Mouse (Mus musculus) intestine, embryonic 14.5 days (tissue): ENCODE results near the gene Tbc1d1. TPM values are rescaled to one million over a fixed set of nuclear protein-coding genes. Genes with fewer than 3 reads are reported as not detected.
A peak's percentile ranks its signal among the peaks of the same experiment; 100 is the strongest.

Source experiments
- ATAC-seq: fragments of 200-750 bp; cut with Nextera tagmentation; replicated peaks from 2 replicates; pipeline ENCODE4 v1.8.0; 2017; ENCODE audit warnings: low read depth, moderate number of reproducible peaks, moderate TSS enrichment, moderate library complexity; ENCODE audit not compliant: low FRiP score, low TSS enrichment
- DNase-seq: peaks from one replicate; pipeline ENCODE4 v3.0.0-alpha.2; 2018; ENCODE audit warnings: low spot score
- H3K27ac ChIP-seq: fragments of 300-500 bp; sonication (generic); 2 replicates; pipeline ENCODE4 v1.5.1; 2014; ENCODE audit warnings: low read depth, mild to moderate bottlenecking, control low read depth
- H3K27me3 ChIP-seq: fragments of 300-500 bp; sonication (generic); replicated peaks from 2 replicates; pipeline ENCODE4 v1.6.1; 2014; ENCODE audit warnings: low read length, control low read depth; ENCODE audit not compliant: control insufficient read depth, insufficient read depth
- H3K36me3 ChIP-seq: fragments of 300-500 bp; sonication (generic); 2 replicates; pipeline ENCODE4 v1.6.1; 2014; ENCODE audit warnings: low read length, control low read depth; ENCODE audit not compliant: control insufficient read depth, insufficient read depth
- H3K4me1 ChIP-seq: fragments of 300-500 bp; sonication (generic); replicated peaks from 2 replicates; pipeline ENCODE4 v1.6.1; 2014; ENCODE audit warnings: low read length, control low read depth, mixed read lengths; ENCODE audit not compliant: control insufficient read depth, insufficient read depth
- H3K4me2 ChIP-seq: fragments of 300-500 bp; sonication (generic); 2 replicates; pipeline ENCODE4 v1.6.1; 2014; ENCODE audit warnings: low read length
- H3K4me3 ChIP-seq: fragments of 300-500 bp; sonication (generic); 2 replicates; pipeline ENCODE4 v1.5.1; 2014; ENCODE audit warnings: low read depth, low read length, control low read depth, mixed read lengths
- H3K9ac ChIP-seq: fragments of 300-500 bp; sonication (generic); 2 replicates; pipeline ENCODE4 v1.6.1; 2014; ENCODE audit warnings: mild to moderate bottlenecking, low read length
- H3K9me3 ChIP-seq: fragments of 300-500 bp; sonication (generic); 2 replicates; pipeline ENCODE4 v1.6.1; 2016; ENCODE audit warnings: low read length, control low read depth; ENCODE audit not compliant: control insufficient read depth
- WGBS: fragments of 180-500 bp; shearing (Covaris S2); extraction: QIAGEN DNeasy Blood & Tissue Kit; methylation state at CpG from one replicate; pipeline ENCODE4 v1.1.7; 2014; 5-methylcytosine and 5-hydroxymethylcytosine counted together
- polyA plus RNA-seq: library from polyadenylated mRNA; unstranded; fragments of >200 nt; fragmentation: Nextera tagmentation; extraction: Ambion mirVana; gene quantifications from 2 replicates; pipeline ENCODE4 v1.2.1, GENCODE M21; 2014

Tbc1d1 gene
- polyA plus RNA-seq, 1 experiment from 2014 or later = 41.3 TPM

GRCm38 (mm10) chr5:64273517-64273916 lies 117.4 kb downstream of the Tbc1d1 start:
- no peak for ATAC-seq
- no peak overlapping the region for H3K9ac ChIP-seq
- WGBS = 88% methylated on average over 1 of the region's 1 CpGs
- H3K27me3 ChIP-seq = no peaks in the 10 kb centered on the region
- no peak for DNase-seq
- H3K4me2 ChIP-seq = no peak overlapping the region
- no peak overlapping the region for H3K4me3 ChIP-seq
- peaks cover 10% of the 10 kb centered on the region for H3K4me1 ChIP-seq
- no peaks in the 10 kb centered on the region for H3K9me3 ChIP-seq
- peaks cover 57% of the 10 kb centered on the region for H3K36me3 ChIP-seq
- no peak overlapping the region for H3K27ac ChIP-seq

GRCm38 (mm10) chr5:64274296-64274695 lies 118.2 kb downstream of the Tbc1d1 start:
- Histone ChIP-seq H3K36me3 (peaks cover 63% of the 10 kb centered on the region), H3K4me1 (peaks cover 10% of the 10 kb centered on the region), H3K27ac (no peak overlapping the region), H3K27me3 (no peaks in the 10 kb centered on the region), H3K4me2 (no peak overlapping the region), H3K4me3 (no peak overlapping the region), H3K9me3 (no peaks in the 10 kb centered on the region), H3K9ac (no peak overlapping the region)
- ATAC-seq (no peak), DNase-seq (no peak)
- WGBS = 82% methylated on average over 9 of the region's 9 CpGs

DNA sequence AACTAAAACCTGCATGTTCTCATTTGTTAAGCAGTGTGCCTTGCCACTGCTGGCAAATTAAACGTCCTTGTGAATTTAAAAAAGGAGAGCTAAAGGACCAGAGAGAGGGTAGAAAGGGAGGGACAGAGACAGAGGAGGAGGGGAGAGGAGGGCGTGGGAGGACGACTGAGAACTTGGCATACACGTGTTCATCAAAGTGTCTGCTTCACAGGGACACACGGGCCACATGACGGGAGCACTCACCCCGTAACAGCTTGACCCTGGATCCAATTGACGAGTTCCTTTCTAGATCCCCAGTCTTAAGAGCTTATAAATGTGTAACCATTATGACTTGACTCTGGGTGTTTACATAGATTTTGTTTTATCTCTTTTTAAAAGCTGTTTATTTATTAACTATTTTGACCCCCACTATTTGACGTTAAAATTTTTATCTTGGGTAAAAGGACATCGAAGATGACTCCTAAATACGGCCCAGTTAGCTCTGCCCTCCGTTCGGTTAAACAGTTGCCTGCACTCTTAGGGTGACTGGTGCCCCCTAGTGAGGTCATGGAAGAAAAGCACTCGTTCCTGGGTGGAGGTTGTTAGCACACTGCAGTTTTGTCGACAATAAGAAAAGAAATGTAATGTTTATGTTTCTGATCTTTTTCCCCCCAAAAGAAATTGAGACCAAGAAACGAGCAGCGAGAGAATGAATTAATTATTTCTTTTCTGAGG lies 118.8 kb downstream of the Tbc1d1 start:
- H3K27me3 ChIP-seq = no peaks in the 10 kb centered on the region
- H3K4me3 ChIP-seq = no peak overlapping the region
- DNase-seq (no peak), ATAC-seq (no peak)
- 31% methylated on average over 17 of the region's 17 CpGs for WGBS
- no peaks in the 10 kb centered on the region for H3K9me3 ChIP-seq
- no peak overlapping the region for H3K9ac ChIP-seq
- no peak overlapping the region for H3K4me2 ChIP-seq
- H3K27ac ChIP-seq = no peak overlapping the region
- H3K36me3 ChIP-seq = peaks cover 65% of the 10 kb centered on the region
- peaks cover 4% of the 10 kb centered on the region for H3K4me1 ChIP-seq

- H3K9me3 ChIP-seq = no peaks in the 10 kb centered on the region
- H3K4me3 ChIP-seq = no peak overlapping the region
- no peak overlapping the region for H3K9ac ChIP-seq
- no peak overlapping the region for H3K27ac ChIP-seq
- peaks cover 63% of the 10 kb centered on the region for H3K36me3 ChIP-seq
- peaks cover 6% of the 10 kb centered on the region; the same call in 1 of the 2 replicates for H3K4me1 ChIP-seq
- H3K27me3 ChIP-seq = no peaks in the 10 kb centered on the region
- ATAC-seq = no peak
- no peak overlapping the region for H3K4me2 ChIP-seq
- DNase-seq = no peak
- WGBS = 81% methylated on average over 7 of the region's 7 CpGs
Observed at GRCm38 (mm10) chr5:64277646-64278191, 121.6 kb downstream of the Tbc1d1 start.

GRCm38 (mm10) chr5:64279668-64280067 lies 123.6 kb downstream of the Tbc1d1 start:
- Histone ChIP-seq H3K4me2 (no peak overlapping the region), H3K4me1 (peaks cover 6% of the 10 kb centered on the region; the same call in 1 of the 2 replicates), H3K9me3 (no peaks in the 10 kb centered on the region), H3K27me3 (no peaks in the 10 kb centered on the region), H3K9ac (no peak overlapping the region), H3K27ac (no peak overlapping the region), H3K4me3 (no peak overlapping the region), H3K36me3 (peaks cover 73% of the 10 kb centered on the region)
- ATAC-seq (peak; percentile 75), DNase-seq (no peak)
- 58% methylated on average over 7 of the region's 7 CpGs for WGBS

GRCm38 (mm10) chr5:64280191-64280590 lies 124.1 kb downstream of the Tbc1d1 start:
- no peak overlapping the region for H3K9ac ChIP-seq
- DNase-seq = no peak
- ATAC-seq = no peak
- no peaks in the 10 kb centered on the region for H3K9me3 ChIP-seq
- 87% methylated on average over 8 of the region's 8 CpGs for WGBS
- no peaks in the 10 kb centered on the region for H3K27me3 ChIP-seq
- no peak overlapping the region for H3K4me2 ChIP-seq
- H3K27ac ChIP-seq = no peak overlapping the region
- H3K4me1 ChIP-seq = peaks cover 6% of the 10 kb centered on the region; the same call in 1 of the 2 replicates
- H3K36me3 ChIP-seq = peaks cover 77% of the 10 kb centered on the region
- H3K4me3 ChIP-seq = no peak overlapping the region

DNA sequence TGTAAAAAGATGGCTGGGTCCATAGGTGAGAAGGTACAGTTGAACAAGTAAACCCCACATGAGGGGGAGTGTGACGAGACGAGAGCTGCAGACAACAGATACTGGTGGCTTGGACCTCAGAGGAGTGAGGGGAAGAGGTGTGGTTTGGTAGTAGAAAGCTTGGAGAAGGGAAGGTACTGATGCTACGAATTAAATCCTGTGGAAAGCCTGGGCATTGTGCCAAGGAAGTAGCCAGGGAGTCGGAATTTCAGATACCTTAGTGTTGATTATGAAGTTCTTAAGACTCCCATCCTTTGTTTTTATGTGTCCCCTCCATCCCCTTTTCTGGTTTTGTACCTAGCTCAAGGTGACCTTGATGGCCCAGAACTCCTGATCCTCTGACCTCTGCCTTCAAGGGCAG lies 124.5 kb downstream of the Tbc1d1 start:
- H3K36me3 ChIP-seq = peaks cover 78% of the 10 kb centered on the region

DNA sequence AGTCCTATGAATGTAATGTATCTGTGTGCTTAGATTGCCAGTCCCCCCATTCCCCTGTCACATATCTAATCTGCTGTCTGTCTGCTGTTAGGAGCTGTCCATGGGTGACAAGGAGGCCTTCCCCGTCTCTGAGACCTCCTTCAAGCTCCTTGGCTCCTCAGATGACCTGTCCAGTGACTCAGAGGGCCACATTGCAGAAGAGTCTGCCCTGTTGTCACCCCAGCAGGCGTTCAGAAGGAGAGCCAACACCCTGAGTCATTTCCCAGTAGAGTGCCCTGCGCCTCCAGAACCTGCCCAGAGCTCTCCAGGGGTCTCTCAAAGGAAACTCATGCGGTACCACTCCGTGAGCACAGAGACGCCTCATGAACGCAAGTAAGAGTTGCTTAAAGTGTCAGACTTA lies 125.6 kb downstream of the Tbc1d1 start:
- Histone ChIP-seq H3K9ac (no peak overlapping the region), H3K4me2 (no peak overlapping the region), H3K27me3 (no peaks in the 10 kb centered on the region), H3K27ac (no peak overlapping the region), H3K4me3 (no peak overlapping the region), H3K9me3 (no peaks in the 10 kb centered on the region), H3K4me1 (peaks cover 3% of the 10 kb centered on the region; the same call in 1 of the 2 replicates), H3K36me3 (peaks cover 81% of the 10 kb centered on the region)
- no peak for DNase-seq
- no peak for ATAC-seq
- WGBS = 95% methylated on average over 7 of the region's 7 CpGs

More for the DNA sequence above, 124.5 kb downstream of the Tbc1d1 start:
- Histone ChIP-seq H3K27me3 (no peaks in the 10 kb centered on the region), H3K4me1 (peaks cover 3% of the 10 kb centered on the region; the same call in 1 of the 2 replicates), H3K9ac (no peak overlapping the region), H3K9me3 (no peaks in the 10 kb centered on the region), H3K4me2 (no peak overlapping the region), H3K27ac (no peak overlapping the region), H3K4me3 (no peak overlapping the region)
- ATAC-seq (no peak), DNase-seq (no peak)
- WGBS = 56% methylated on average over 4 of the region's 4 CpGs

DNA sequence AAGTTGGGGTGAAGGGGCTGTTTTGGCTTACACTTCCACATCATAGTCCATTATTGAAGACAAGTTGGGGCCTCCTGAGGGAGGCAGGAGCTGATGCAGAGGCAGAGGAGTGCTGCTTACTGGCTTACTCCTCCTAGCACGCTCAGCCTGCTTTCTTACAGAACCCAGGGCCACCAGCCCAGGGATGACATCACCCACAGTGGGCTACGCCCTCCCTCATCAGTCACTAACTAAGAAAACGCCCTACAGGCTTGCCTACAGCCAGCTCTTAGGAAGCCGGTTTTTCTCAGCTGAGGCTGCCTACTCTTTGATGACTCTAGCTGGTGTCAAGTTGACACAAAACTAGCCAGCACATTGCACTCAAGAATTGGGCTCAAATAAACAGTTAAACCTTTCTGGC lies 126.5 kb downstream of the Tbc1d1 start:
- DNase-seq (no peak), ATAC-seq (no peak)
- Histone ChIP-seq H3K36me3 (peaks cover 84% of the 10 kb centered on the region), H3K27ac (no peak overlapping the region), H3K4me3 (no peak overlapping the region), H3K9ac (no peak overlapping the region), H3K9me3 (no peaks in the 10 kb centered on the region), H3K4me1 (peaks cover 3% of the 10 kb centered on the region; the same call in 1 of the 2 replicates), H3K4me2 (no peak overlapping the region), H3K27me3 (no peaks in the 10 kb centered on the region)
- WGBS = 60% methylated on average over 4 of the region's 4 CpGs
